Mouse (Mus musculus) urinary bladder, postnatal 36 days (tissue): ENCODE measurements around the gene En2.

ENCODE experiments used
- DNase-seq, 2 experiments: peaks; one replicate each; pipeline ENCODE4 v3.0.0; 2022; ENCODE audit warnings: low spot score in 2 of 2, mixed read lengths in 1 of 2

En2 gene

DNA sequence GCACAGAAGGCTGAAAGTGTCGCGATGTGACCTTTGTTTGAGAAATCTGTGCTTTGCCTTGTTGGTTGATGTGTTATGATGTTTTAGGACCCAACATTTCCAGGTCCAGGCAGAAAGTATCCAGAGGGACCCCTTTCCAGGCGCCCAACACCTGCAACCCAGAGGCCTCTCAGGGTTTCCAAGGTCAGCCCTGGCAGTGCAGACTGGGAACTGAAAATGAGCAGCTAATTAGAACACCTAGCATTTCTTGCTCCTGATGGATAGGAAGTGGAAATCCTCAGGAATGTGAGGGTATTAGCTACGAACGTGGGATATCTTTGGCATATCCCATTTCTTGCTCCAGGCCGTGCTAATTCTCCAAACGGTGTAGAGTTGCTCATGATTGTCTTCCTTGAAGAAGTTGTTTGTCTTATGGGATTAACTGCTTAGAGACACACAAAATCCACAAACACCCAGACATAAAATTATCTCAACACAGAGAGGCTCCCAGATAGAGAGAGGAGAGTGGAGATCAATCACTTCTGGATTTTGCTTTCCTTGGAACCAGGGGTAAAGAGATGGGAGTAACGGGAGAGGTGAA is 5.5 kb upstream of the En2 start:
- DNase-seq: no peak

DNA sequence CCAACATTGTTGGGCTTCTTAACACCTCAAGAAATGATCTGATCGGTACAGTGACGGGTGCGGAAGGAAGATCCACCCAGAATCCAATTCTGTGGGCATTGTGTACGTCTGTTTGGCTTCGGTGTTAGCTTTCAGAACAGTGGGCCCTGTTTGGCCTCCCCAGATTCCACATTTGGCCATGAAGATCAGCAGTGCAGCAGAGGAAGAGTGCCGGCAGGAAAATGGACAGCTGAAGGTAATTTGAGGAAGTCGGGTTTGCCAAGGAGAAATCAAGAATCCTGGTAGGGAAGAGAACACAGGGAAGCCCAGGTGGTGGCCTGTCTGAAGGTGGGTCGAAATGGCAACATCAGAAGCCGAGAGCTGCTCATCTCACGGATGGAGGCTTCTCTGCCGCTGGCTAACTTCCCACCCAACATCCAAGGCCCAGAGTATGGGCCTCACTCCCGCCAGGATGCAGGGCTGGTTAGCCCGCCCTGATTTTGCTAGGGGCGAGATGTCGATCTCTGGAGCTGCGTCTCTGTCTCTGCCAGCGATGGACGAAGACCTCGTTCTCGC is 4.0 kb upstream of the En2 start:
- DNase-seq: no peak

- DNase-seq: no peak
These were observed 3.5 kb upstream of the En2 start for GRCm38 (mm10) chr5:28161938-28162402.

GRCm38 (mm10) chr5:28163926-28164325 is 1.6 kb upstream of the En2 start:
- DNase-seq: no peak

- no peak for DNase-seq
These were observed 1.1 kb downstream of the En2 start for GRCm38 (mm10) chr5:28166256-28167231.

DNA sequence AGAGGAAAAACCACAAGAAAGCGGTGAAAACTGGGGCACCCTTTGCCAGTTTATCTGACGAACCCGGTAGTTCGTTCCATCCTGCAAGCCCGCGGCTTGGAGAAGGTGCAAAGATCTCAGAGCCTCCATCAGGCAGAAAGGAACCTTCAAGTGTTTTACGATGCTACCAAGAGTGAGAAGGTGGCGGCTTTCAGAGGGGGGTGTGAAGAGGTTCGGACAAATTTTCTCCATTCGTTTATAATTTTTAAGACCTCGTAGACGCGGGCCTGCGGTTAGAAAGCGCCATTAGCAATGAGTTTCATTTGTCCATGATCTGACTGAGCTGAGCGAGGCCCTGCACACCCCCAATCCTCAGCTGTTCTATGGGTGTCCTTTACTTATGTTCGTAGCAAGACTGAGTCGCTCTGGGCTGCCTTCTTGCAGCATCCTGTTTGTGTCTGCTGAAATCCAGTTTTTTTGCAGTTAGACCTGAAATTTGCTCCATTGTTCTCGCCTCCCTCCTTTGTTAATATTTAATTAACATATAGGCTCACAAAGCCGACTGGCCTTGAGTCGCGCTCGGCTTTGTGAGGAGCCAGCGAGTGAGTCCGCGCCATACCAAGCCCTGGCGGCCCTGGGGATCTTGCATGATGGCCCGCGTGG is 2.2 kb downstream of the En2 start:
- DNase-seq: no peak

DNA sequence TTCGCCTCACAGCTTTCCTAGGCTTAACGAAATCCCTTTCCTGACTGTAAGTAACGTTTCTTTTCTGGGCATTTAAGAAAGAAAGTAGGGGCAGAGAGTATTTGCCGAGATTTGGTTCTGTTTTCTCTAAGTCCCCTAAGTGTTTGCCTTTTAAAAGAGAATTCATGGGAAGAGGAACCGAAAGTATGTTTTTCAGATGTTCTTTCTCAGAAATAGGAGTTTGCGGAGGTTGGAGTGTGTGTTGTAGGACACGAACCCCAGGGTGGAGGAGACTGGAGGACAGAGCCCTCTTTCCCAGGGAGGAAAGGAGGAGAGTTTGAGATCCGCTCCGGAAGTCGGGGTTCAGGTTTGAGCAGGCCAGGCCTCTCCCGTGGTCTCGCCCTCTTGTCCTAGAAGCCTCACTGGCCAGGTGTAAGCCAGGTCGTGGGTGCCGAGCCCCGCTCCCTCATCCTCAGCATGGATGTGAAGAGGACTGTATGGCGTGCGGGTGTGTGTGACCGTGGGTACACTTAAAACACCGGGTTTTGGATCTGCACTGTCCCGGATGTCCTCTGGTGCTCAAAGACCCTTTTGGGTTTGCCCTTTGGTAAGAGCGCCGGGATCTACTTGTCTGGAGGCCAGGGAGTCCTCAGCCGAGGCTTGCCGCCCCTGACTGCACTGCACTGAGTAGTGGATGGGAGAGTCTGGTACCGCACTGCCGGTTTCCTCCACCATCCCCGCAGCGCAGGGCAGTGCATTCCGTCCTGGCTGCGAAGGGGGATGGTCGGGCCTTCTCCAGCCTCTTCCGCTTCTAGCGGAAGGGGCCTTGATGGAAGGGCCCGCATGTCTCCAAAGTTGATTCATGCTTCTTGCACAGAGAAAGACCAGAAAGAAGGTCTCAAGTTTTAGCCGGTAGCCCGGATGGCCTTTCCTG is 3.0 kb downstream of the En2 start:
- no peak for DNase-seq

GRCm38 (mm10) chr5:28169166-28169801 is 3.8 kb downstream of the En2 start:
- no peak for DNase-seq

DNA sequence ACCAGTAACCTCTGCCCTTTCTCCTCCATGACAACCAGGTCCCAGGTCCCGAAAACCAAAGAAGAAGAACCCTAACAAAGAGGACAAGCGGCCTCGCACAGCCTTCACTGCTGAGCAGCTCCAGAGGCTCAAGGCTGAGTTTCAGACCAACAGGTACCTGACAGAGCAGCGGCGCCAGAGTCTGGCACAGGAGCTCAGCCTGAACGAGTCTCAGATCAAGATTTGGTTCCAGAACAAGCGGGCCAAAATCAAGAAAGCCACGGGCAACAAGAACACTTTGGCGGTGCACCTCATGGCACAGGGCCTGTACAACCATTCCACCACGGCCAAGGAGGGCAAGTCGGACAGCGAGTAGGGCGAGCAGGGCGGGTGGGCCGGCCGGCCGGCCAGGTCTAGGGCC is 4.6 kb downstream of the En2 start:
- DNase-seq: no peak

GRCm38 (mm10) chr5:28170892-28171291 is 5.4 kb downstream of the En2 start:
- no peak for DNase-seq

- no peak for DNase-seq
These were observed 6.2 kb downstream of the En2 start for GRCm38 (mm10) chr5:28171667-28172066.

DNA sequence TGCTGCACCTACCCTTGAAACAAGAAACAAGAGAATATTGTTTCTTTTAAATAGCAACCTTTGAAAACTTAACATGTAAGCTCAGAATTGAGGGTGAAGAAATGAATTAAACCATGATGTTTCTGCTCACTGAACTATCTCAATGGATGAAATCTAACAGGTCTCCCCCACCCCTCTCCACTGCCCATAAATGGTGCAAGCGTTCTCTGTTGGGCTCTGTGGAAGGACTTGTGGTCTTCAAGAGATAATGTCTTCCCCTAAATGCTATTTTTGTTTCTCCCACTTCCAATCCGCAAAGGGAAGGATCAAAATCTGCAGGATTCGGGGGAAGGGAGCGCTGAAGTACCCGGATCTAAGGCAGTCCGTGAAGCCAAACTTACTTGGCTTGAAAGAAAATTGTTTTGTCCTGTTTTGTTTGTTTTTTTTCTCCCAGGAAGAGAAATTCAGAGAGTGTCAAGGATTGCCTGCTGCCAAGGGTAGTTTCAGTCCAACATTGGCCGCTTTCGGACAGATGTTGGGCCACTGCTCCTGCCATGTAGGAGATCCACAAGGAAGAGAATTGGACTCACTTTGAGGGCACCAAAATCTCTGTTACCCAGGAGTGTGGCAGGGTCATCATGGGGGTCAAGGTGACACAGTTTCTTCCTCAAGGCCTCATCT is 6.9 kb downstream of the En2 start:
- DNase-seq: no peak

GRCm38 (mm10) chr5:28172921-28173670 is 7.6 kb downstream of the En2 start:
- no peak for DNase-seq

DNA sequence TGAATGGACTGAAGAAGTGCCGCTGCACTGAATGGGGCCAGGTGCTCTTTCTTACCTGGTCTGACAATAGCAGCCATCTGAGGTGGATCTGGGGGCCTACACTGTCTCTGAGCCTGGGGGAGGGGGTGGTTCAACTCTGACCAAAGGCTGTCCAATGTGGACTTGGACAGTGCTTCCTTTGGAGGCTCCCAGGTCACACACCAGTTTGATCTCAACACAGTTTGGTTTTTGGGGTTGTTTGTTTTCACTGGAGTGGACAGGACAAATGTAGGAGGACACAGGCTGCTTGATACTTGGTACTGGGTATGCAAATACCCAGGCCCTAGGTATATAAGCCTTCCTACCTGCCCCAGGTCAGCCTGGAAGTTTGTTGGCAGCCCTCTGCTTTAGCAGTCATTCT is 8.2 kb downstream of the En2 start:
- no peak for DNase-seq

DNA sequence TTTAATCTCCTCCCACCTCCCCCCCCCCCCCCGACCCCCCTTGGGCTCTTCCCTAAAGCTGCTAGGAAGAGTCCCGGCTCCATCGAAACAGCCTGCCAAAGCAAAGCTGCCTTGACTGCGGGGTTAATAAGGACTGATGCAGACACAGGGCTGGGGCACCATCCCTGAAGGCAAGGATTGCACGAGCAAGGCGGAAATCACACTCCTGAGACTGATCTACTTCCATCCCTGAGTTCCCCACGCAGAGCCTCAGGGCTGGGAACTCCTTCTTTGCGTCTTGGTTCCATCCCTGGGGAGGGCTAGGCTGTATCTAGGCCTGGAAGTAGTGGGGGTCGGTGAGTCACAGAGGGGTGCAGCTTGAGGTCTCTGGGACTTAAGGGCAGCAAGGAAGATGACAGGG is 8.6 kb downstream of the En2 start:
- no peak for DNase-seq

GRCm38 (mm10) chr5:28174876-28175569 is 9.5 kb downstream of the En2 start:
- DNase-seq: no peak

GRCm38 (mm10) chr5:28175570-28175919 is 10.1 kb downstream of the En2 start:
- no peak for DNase-seq

- no peak for DNase-seq
These were observed 10.5 kb downstream of the En2 start for GRCm38 (mm10) chr5:28176023-28176422.

GRCm38 (mm10) chr5:28176585-28176984 is 11.1 kb downstream of the En2 start:
- no peak for DNase-seq
